31 mouse cellular contexts compared by ENCODE assay signal in the genomic region with DNA sequence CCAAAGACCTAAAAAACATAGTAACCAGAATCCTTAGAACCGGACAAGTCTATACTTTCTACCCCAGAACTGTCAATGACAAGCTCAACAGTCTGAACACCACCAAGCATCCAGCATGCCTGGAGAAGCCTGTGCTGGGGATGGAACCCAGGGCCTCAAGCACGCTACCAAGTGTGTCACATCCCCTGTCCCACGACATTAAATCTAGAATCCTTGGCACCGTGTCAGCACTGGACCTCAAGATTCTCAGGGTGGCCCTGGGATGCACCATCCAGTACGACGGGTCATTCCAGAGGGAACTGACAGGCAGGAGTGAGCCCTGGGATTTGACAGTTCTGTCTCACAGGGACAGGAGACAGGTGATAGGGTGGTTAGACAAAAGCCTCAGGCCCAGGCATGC.
"Had no signal": no experiment of that assay in that cellular context is flagged by ENCODE, and none has a peak within 500 bp of the region (broad histone marks: within the 10 kb centered on the region; RNA-seq: fewer than 3 reads in every experiment).

No protein-coding gene starts in this region.

- H3K4me3 ChIP-seq: limb, embryonic 10.5 days; limb, embryonic 12.5 days; limb, embryonic 13.5 days; limb, embryonic 15.5 days; liver, embryonic 12.5 days; liver, embryonic 13.5 days; liver, embryonic 15.5 days; lung, embryonic 15.5 days; megakaryocyte, embryonic 14.5 days; midbrain, embryonic 10.5 days; midbrain, embryonic 12.5 days; midbrain, embryonic 13.5 days; midbrain, embryonic 15.5 days; myocyte had no signal

- H3K27me3 ChIP-seq: limb, embryonic 12.5 days; limb, embryonic 13.5 days; limb, embryonic 15.5 days; liver, embryonic 12.5 days; liver, embryonic 13.5 days; liver, embryonic 15.5 days; lung, embryonic 15.5 days; megakaryocyte, embryonic 14.5 days; midbrain, embryonic 12.5 days; midbrain, embryonic 13.5 days; midbrain, embryonic 15.5 days had no signal

- DNase-seq: left cerebral cortex, postnatal 4 days; liver; liver, embryonic 13.5 days; liver, postnatal 0 days; lung, adult 18-20 months; lung, adult 2 months; lung, embryonic 14.5 days; lung, postnatal 10 days; lung, postnatal 14 days; lung, postnatal 36 days; lung, postnatal 4 days; midbrain, embryonic 14.5 days had no signal

- ATAC-seq: liver, embryonic 12.5 days; liver, postnatal 0 days; lung, postnatal 0 days; midbrain, embryonic 13.5 days; midbrain, embryonic 15.5 days; midbrain, embryonic 16.5 days had no signal

- H3K27ac ChIP-seq: limb, embryonic 10.5 days; limb, embryonic 12.5 days; limb, embryonic 13.5 days; limb, embryonic 15.5 days; liver, embryonic 12.5 days; liver, embryonic 13.5 days; liver, embryonic 14.5 days; liver, embryonic 15.5 days; lung, embryonic 15.5 days; macrophage; midbrain, embryonic 10.5 days; midbrain, embryonic 12.5 days; midbrain, embryonic 13.5 days; midbrain, embryonic 15.5 days had no signal

- H3K9ac ChIP-seq: limb, embryonic 12.5 days; limb, embryonic 13.5 days; limb, embryonic 15.5 days; liver, embryonic 12.5 days; liver, embryonic 13.5 days; liver, embryonic 14.5 days; liver, embryonic 15.5 days; liver, postnatal 0 days; lung, embryonic 14.5 days; lung, embryonic 15.5 days; midbrain, embryonic 12.5 days; midbrain, embryonic 13.5 days; midbrain, embryonic 15.5 days had no signal

- H3K4me2 ChIP-seq: limb, embryonic 12.5 days; limb, embryonic 13.5 days; limb, embryonic 15.5 days; liver, embryonic 11.5 days; liver, embryonic 12.5 days; liver, embryonic 13.5 days; liver, embryonic 15.5 days; lung, embryonic 14.5 days; lung, embryonic 15.5 days; midbrain, embryonic 11.5 days; midbrain, embryonic 12.5 days; midbrain, embryonic 13.5 days; midbrain, embryonic 15.5 days had no signal

- H3K4me1 ChIP-seq: limb, embryonic 10.5 days; liver, embryonic 12.5 days; lung, embryonic 15.5 days had no signal

- H3K9me3 ChIP-seq: limb, embryonic 10.5 days; limb, embryonic 12.5 days; limb, embryonic 13.5 days; limb, embryonic 15.5 days; liver, embryonic 12.5 days; liver, embryonic 13.5 days; liver, embryonic 15.5 days; lung, embryonic 15.5 days; megakaryocyte, embryonic 14.5 days; midbrain, embryonic 10.5 days; midbrain, embryonic 12.5 days; midbrain, embryonic 13.5 days; midbrain, embryonic 15.5 days had no signal
